Mouse (Mus musculus) urinary bladder, postnatal 36 days (tissue): Measurements from ENCODE around the gene Disp2.

Experiments used
- DNase-seq, 2 experiments: peaks; one replicate each; pipeline ENCODE4 v3.0.0; 2022; ENCODE audit warnings: low spot score in 2 of 2, mixed read lengths in 1 of 2

Disp2 gene

DNA sequence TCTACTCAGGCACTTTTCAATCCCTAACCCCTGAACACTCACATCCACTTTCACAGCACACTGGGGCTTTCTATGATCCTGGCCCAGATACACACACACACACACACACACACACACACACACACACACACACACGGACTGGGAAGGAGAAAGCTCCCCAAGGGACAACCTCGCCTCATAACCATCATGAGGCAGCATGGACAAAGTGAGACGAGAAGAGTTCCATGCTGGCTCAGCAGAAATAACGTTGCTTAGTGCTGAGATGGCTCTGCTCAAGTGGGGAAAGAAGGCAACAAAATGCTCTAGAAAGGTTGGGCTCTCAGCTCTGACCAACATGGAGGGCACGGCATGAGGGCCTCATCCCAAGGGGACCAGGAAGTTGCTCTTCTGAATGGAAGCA, 61.7 kb downstream of the Disp2 start:
- DNase-seq = no peak

DNA sequence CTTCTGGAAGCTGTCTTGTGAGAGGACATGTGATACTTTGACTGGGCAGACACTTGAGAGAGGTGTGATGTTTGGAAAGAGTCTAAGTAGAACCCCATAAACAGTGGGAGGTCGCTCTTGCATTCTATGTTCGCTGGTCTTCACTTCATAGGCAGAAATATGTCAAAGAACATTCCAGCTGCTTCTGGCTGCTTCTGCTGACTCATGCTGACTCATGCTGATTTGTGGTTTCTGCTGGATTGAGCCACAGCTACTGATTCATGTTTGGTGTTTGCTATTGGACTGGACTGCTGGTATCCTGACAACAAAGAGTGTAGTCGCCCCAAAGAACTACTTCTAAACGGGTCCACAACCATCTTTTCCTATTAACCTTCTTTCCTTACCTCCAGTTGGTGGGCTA, 62.3 kb downstream of the Disp2 start:
- DNase-seq = peak; percentile 5 to 8

DNA sequence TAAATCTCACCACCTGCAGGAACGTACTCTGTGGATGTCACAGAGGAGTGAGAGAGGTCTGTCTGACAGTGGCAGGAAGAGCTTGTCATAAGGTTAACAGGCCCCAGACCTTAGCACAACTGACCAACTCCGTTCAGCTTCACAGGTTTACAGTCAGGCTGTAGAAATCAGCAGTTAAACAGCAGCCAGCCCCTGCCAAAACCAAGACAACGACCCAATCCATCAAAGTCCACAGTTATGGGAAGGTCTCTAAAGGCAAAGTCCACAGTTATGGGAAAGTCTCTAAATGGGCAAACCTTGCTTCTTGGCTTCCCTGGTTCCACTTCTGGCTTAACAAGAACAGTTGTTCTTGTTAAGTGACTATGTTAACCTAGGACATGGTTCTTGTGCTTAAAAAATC, 64.9 kb downstream of the Disp2 start:
- DNase-seq = no peak

DNA sequence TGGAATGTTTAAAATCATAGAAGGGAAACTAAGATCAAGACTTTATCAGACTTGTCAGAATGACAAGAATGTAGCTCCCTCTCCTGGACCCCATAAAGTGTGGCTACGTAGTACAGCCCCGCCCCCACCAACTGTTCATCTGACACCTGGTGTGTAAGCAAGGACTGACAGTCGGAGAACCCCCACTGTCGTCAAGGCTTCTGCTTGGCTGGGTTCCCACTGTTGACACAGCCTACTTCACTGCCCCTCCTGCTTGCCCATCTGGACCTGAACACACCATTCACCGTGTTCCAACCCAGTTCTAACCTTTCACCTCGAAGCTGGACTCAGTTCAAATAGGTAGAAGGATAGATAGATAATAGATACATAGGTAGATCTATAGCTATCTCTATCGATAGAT, 66.7 kb downstream of the Disp2 start:
- DNase-seq = no peak

DNA sequence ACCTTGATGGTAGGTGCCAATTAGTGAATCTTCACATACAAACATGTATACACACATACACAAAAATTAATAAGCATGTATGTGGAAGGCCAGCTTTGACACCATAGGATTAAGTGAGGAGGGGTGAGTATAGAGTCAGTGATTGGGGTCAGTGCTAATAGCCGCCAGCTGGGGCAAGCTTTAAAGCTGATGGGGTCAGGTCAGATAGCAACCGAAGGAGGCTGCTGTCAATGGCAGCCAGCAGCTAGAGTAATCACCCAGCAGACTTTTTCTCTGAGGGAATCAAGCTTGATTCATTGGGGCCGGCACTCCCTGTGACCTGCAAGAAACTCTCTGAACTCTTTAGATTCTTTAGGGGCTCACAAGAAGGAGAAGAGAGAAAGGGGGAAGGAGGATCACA, 72.2 kb downstream of the Disp2 start:
- no peak for DNase-seq
